Mouse (Mus musculus) mature B cell (primary cell): Measurements from ENCODE around the gene Apba2.

Source experiments
- in situ Hi-C: fragments of 300-500 bp; cut with MboI; formaldehyde crosslinking; loops from 2 replicates; pipeline ENCODE4 v1.14.3; 2019

Gene Apba2

DNA sequence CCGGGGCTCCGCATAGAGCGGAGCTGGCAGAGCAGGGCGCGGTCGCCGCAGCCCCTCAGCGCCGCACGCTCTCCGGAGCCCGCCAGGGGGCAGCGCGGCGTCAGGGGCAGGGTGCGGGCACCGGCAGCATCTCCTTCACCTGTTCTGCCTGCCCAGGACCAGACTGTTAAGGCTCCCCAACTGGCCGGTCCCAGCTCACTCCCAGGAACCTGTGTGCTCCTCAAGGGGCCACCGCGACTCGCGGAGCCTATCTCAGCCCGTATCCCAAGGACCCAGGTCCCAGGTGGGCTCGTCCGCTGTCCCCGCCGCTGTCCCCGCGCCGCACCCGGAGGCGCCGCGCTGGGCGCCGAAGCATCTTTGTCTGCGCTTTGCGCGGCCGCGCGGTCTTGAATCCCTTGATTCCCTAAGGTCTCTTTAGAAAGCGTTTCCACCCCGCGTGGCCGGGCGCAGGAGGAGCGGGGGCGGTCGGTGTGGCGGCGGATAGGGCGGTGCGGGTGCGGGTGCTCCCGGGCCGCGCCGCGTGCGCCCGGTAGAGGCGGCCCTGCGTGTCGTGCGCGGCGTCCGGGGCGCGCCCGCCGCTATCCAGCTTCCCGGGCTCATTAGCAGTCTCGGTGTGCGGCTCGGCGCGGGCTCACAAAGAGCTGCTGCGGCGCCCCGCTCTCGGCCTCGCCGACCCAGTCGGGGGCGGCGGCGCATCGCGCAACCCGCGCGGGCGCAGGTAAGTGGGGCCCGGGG lies at the start of gene Apba2:
Gene Apba2 (plus strand): TSS at position 171 of the 735 bp plus-strand sequence.
- in situ Hi-C loops, result no loop called here

DNA sequence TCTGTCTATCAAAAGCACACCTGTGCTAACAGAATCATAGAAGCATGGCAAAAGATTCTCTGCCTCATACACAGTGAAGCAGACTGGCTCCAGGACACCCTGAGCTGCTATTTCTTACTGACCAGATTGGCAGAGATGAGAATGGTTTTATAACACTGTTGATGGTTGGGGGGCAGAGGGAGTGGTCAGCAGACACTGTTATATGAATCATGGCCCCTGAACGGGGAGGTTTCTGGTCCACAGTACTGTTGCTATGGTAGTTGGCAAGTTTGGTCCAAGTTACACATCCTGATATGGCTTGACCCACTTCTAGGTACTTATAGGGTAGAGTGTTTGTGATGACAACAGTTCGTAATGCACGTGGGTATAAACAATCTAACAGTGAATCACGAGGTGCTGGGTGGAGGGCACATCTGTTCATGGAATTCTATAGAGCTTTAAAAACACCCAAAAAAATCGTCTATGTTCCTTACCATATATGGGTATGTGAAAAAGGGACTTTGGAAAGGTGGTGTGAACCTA lies 49.6 kb upstream of the Apba2 start:
- in situ Hi-C loops, result no loop called here

DNA sequence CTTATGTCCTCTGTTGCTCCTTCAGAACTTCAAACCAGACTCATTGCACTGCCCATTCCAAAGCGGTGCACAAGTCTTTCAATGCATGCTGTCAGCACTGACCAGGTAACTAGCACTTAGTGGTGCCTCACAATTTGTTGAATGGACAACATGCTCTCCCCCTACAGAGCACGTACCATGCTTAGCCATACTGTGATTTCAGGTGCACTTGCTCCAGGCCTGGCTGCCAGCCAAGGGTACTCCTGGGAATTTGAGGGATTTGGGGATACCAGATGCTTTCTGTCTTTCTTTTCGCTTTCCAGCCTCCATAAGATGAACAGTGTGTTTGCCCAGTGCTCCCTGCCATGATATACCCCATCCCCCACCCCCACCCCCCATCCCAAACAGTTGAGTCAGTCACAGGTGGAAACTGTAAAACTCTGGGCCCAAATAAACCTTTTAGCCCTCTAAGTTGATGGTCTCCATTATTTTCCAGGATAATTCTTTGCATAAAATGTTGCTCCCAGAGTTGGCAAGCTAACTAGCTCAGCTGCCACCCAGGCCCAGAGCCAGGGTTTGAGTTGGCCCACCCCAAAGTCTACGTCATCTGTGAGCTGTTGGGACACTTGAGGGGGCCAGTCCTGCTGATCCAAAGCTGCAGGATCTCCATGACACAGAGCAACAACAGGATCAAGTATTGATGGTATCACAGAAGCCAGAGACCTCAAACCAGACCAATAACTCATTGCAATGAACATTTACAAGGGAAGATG lies 48.9 kb upstream of the Apba2 start:
- in situ Hi-C loops, result no loop called here

DNA sequence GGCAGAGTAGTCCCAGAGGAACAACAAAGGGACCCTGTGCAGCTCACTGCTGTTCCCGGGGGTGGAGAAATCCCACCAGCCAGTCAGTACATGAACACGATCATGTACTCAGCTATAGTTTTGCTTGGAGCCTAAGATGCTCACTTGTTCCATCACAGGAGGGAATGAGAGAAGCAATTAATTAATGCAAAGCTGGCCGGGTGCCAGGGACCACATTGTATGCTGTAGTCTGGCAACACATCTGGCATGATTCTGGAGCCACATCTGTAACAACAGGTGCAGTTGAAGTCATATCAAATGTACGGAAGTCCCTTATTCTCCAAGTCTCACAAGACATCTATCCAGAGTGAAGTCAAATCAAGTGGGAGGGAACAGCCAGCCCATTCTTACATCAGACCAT lies 45.3 kb upstream of the Apba2 start:
- in situ Hi-C loops, result no loop called here

DNA sequence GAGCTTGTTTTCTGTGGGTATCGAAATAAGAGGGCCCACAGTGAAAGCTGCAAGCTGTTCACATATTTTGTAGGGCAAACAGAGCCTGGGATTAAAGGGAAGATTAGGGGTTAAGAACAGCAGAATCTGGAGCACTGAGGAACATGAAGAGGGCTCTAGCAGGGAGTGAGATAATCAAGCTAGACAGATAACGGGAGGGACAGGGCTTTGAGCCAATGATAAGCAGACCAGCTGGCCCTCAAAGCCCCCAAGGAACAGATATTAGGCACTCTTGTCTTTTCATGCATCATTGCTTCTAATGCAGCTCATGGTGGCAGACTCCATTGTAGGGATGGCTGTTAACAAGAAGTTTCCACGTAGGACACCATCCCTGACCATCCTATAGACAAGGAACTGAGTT lies 44.8 kb upstream of the Apba2 start:
- in situ Hi-C loops, result no loop called here

DNA sequence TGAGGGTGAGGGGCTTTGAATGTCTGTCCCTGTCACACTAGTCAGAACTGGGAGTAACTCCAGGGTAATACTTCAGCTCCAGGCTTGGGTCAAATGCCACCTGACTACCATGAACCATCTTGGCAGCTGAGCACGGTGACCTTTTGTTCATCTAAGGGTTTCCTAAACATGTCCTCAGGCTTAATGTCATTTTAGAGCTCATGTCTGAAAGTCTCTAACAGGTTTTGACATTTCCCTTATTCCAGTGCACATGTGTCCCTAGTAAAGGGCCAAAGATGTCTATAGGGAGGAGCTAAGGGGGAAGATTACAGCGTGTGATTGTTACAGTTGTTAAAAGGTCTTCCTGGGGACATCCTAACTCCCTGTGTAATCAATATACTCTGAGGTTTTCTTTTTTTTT lies 43.7 kb upstream of the Apba2 start:
- in situ Hi-C loops, result no loop called here

DNA sequence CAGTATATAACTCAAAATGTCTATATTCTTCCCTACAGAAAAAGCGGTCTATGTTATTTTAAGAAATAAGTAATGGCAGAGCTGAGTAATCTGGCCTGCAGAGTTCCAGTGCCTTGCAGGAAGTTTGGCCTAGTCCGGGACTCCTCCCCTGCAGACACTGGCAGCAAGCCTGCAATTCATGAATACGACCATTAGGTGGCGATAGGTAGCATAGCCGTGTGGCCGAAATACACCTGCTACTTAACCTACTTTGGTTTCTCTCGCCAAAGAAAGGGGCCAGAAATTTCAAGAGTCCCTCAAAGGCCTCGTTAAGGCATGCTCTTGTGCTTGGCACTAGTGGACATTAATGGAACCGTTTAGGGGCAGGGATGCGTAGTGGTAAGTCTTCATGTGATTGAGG lies 4.1 kb upstream of the Apba2 start:
- in situ Hi-C loops, result no loop called here

DNA sequence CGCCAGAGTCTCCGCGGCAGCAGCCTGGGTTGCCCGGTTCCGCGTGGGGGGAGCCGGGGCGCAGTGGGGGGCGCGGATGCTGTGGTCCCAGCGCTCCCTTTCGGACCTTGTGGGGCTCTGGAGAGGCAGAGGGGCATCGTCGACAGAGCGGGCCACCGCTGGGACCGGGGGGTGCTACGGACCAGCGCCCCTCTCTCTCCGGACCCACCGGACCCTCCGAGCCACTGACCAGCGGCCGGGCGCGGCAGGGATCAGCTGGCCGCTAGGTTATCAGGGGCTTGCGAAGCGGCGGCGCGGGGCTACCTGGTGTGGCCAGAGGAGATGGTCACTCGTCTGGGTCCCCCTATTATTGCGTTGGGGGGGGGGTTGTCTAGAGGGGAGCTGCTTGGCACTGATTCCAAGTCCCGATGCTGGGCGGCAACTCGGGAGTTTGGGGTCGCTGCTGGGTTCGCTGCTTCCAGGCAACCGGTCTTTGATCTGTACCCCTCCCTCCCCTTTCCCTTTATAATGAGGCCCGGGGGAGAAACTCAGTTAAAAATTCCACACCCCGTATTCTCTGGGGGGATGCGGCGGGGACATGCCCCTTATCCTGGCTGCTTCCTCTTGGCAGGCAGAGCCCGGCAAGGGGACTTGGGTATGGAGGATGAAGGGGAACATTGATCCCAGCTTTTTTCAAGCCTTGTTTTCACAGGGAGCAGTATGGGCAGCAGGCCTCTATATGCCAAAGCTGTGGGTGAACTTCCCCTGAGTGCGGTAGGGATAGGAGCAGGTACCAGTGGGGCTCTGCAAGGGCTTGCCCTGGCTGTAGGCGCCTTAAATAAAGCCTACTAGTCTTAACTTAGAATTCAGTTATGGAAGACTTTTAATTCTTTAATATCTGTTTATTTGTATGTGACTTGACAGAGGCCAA lies 1.0 kb downstream of the Apba2 start:
- in situ Hi-C loops, result no loop called here

DNA sequence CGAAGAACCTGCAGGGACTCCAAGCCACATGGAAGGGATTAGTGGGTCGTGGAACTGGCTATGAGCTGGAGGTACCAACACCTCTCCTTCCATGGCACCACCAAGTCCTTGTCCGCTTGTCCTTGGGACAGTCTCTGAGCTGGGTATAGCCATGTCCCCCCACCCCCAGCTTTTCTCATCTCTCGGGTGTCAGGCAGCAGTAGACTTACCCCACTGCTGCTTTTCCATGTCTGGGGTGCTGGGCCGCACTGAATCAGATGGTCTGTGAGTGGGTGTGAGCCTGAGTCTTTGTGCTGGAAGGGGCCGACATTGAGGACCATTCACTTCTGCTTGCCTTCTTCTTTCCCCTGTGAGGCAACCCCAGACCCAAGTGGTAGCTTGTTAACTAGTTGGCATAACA lies 2.1 kb downstream of the Apba2 start:
- in situ Hi-C loops, result no loop called here

DNA sequence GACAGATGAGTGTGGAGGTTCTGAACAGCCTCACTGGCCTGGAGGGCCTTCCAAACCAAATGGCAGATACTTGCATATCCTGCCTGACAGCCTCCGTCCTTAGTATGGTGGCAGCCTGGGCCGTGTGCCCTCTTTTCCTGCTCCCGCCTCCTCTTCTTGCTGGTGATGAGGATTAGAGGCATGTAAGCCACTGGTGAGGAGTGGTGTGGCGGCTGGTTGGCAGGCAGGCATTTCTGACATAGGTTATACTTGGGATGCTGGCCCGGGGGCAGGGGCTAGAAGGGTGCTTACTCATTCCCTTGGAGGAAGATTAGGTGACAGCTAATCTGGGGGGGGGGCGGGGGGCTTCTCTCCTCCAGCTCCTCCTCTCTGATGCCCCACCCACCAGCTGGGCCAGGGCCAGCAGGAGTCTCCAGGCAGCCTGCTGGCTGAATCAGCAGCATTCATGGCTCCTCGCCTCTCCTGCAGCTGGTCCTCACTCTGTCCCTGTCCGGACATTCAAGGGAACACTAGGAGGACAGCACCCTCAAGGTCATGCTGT lies 3.3 kb downstream of the Apba2 start:
- in situ Hi-C loops, result no loop called here

DNA sequence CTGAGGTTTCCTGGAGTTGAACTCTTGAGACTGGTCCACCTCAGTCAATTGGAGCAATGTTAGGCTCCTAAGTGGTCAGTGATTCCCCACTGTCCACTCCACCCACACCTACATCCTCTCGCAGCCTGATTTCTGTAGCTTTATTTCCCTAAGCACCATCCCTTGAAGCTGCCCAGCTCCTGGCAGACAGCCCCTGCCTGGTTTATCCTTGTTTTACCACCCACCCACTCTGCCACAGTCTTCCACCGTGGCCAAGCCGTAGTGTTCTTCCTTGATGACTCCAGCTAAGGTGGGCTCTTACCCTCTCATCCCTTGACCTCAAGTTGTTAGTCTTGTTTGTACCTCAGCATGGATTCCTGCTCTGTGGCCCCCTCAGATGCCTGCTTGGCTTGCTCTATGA lies 4.1 kb downstream of the Apba2 start:
- in situ Hi-C loops, result no loop called here

DNA sequence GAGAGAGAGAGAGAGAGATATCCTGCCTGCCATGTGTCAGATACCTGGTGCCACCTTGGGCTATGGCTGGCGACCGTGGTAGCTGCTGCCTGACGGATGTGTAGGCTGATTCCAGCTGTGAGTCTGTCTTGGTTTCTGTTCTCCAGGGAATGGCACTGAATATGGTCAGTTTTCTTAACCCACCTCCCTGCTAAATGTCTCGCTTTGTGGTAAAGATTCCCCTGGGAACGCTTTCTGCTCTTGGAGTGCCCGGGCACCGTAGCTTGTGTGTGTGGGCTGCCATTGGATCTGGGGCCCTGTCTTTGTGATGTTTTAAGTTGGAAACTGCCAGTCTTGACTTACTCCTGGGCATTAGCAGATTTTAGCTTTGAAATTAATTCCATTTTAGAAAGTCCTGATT lies 7.3 kb downstream of the Apba2 start:
- in situ Hi-C loops, result no loop called here

DNA sequence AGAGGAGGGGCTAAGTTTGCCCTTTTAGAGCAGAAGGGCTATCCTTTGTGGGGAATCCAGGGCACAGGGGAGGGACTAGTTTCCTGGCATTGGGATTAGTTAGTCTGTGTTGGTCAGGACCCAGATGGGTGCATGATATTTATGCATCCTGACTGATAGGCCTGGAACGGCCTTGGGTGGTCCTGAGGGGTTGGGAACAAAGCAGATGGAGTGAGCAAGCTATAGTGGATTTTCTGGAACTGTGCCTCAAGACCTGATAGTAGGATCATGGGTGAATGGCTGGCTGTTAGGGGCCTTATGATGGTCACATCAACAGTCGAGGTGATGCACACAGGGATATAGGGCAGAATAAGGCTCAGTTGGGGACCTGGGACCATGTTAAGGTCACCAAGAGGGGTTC lies 8.4 kb downstream of the Apba2 start:
- in situ Hi-C loops, result no loop called here

DNA sequence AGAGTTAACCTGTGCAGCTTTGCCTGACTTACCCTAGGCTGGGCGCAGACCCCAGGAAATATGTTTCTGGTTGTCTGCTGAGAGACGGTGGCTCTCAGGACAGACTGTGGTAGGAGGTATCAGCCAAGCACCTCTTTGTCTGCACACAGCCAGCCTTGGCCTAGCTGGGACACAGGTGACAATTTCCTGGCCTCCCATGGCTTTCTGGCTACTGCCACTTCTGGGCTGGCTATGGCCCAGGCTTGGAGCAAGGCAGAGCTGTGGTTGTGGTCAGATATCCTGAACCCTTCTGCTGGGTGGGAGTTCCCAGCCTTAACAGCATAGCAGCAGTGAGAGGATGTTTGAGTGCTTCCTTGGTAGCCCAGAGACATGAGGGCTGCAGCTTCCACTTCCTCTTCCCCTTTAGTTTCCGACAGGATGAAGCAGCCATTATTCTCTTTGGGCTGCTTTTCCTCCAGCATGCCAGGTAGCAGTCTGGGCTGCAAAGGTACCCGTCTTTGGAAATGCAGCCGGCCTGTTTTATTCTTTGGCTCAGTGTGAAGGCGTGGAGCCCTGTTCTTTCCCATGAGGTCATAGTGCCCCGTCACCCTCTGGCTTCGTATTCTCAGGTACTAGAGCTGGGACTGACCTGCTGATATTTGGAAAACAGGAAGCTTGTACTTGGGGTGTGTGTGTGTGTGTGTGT lies 9.2 kb downstream of the Apba2 start:
- in situ Hi-C loops, result no loop called here

DNA sequence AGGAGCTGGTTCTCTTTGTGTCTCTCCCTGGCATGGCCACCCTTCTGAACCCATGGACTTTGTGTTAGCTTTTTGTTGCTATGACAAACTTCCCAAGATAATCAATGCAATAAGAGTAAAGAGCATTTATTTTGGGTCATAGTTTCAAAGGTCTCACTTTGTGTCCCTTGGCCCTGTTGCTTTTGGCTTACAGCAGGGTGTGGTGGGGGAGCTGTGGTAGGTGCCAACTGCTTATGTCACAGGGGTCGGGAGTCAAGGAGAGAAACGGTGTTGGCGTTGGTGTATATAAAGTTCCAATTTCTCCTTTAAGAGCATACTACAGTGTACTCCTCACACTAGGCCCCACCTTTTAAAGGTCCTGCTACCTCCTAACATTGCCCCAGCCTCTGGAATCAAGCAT lies 12.1 kb downstream of the Apba2 start:
- in situ Hi-C loops, result no loop called here

DNA sequence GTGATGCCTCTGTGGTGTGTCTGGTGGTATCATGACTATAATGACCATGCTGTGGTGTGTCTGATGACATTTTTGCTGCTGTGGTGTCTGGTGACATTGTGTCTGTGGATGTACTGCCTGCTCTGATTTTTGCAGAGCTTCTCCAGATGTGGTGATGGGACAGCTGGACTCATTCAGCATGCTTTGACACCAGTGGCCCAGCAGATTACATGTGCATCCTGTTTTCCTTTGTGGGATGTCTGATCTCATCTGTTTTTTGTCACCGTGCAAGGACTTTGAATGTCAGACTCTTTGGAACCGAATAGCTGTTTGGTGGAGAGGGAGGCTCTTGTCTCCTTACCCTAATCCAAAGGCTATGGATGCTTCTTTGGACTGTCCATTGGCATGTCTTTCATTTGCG lies 13.8 kb downstream of the Apba2 start:
- in situ Hi-C loops, result no loop called here

DNA sequence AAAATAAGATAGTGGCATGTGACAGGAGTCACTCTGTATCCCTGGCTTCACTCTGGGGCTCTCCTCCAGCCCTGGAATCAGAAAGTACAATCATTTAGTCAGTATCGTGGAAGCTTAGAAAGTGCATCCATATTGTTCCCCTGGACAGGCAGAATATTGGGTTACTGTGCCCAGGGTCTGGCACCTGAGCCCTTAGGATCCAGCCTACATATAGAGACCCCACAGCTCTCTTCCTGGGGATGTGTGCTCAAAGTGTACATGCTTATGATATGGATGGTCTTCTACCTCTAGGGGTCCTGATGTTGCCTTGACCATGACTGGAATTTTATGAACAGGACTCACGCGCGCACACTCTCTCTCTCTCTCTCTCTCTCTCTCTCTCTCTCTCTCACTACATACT lies 14.4 kb downstream of the Apba2 start:
- in situ Hi-C loops, result no loop called here

DNA sequence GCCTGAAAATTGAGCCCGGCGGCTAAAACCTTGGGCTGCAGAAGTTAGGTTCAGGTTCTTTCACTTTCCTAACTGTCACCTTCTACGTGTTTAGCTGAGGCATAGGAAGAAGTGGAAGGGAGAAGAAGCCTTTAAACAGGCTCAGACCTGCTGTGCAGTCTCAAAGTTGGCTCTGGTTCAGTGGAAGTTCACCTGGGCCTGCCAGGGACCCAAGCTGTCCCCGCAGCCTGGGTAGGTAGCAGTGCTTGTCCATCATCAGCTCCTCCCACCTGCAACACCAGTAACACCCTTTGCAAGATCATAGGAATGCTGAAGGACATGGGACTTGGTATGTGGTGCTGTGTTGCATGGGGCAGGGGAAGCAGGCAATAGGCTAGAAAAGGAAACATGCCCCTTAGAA lies 17.6 kb downstream of the Apba2 start:
- in situ Hi-C loops, result no loop called here

DNA sequence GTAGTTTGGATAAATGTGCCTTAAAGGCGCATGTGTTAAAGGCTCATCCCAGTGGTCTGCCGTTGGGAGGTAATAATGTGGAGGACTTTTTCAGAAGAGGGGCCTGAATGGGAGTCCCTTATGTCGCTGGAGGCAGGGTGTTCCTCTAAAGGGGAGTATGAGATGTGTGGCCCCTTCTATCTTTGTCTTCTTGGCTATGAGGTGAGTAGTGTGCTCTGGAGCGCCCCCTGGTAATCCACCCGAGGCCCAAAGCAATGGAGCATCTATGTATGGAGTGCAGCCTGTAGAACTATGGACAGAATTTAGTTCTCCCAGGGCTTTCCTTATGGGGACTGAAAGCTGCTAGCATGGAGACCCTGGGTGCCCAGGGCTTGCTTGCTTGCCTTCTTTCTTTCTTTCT lies 18.0 kb downstream of the Apba2 start:
- in situ Hi-C loops, result no loop called here

DNA sequence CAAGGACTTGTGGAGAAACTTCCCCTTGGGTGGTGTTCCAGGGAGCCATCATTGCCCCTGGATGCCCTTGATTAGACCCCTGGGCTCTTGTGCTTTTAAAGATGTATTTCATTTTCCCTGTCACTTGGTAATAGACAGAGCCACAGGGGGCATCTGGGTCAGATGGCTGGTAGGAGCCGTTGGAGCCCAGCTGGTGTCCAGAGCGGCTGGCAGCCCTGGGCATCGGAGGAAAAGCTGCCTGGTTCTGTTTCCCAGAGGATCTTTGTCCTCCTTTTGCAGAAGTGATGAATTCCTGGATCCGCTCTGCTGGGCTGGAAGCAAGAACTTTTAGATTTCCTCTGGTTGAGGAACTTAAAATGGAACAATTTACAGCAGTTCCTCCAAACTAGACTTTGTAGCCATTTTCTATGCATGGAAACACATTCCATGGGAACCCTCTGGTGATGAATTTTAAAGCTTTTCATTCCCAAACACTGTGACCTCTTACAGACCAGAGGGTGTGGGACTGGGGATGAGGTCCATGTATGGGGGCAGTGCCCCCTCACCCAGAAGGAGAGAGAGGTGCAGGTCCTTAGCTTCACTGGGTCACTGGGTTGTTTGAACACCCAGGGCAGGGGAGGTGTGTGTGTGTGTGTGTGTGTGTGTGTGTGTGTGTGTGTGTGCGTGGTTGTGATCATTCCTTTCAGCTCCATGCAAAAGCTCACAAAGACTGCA lies 20.3 kb downstream of the Apba2 start:
- in situ Hi-C loops, result no loop called here

DNA sequence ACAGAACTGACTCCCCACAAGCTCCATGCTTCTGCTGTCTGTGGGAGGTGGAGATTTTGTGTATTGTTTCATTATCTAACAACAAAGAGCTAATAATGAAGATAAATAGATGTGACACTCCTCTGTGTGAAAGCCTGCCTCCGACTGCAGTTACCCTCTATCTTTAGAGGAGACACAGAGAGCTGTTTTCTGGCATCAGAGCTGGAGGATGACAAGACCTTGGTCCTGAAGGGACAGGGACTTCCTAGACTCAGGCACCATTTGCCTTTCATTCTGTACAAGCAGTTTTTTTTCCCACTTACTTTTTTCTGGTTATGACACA lies 20.9 kb downstream of the Apba2 start:
- in situ Hi-C loops, result no loop called here
